In genomic region chr4:145005943-145006545, GRCm38 (mm10) we compare ENCODE assay signal across 13 mouse cellular contexts.
"Had no signal": no experiment of that assay in that cellular context is flagged by ENCODE, and none has a peak within 500 bp of the region (broad histone marks: within the 10 kb centered on the region; RNA-seq: fewer than 3 reads in every experiment).

No protein-coding gene starts in this region.

- H3K27ac ChIP-seq: layer of hippocampus, adult 2 months; limb, embryonic 12.5 days; lung, embryonic 15.5 days; macrophage; midbrain, embryonic 15.5 days; neural tube, embryonic 12.5 days had no signal

- H3K9ac ChIP-seq: limb, embryonic 12.5 days; lung, embryonic 15.5 days; midbrain, embryonic 15.5 days; neural tube, embryonic 12.5 days had no signal

- H3K4me1 ChIP-seq: midbrain, embryonic 15.5 days had no signal

- H3K36me3 ChIP-seq: lung, embryonic 15.5 days; neural tube, embryonic 12.5 days had no signal

- H3K27me3 ChIP-seq: limb, embryonic 12.5 days; lung, embryonic 15.5 days; midbrain, embryonic 15.5 days; neural tube, embryonic 12.5 days had no signal

- ATAC-seq: intestine, postnatal 0 days; midbrain, embryonic 15.5 days had no signal

- H3K9me3 ChIP-seq: limb, embryonic 12.5 days; lung, embryonic 15.5 days; midbrain, embryonic 15.5 days; neural tube, embryonic 12.5 days had no signal

- H3K4me3 ChIP-seq: layer of hippocampus, adult 2 months; limb, embryonic 12.5 days; lung, embryonic 15.5 days; midbrain, embryonic 15.5 days; neural tube, embryonic 12.5 days had no signal

- H3K4me2 ChIP-seq: limb, embryonic 12.5 days; lung, embryonic 15.5 days; midbrain, embryonic 15.5 days; neural tube, embryonic 12.5 days had no signal

- DNase-seq: kidney, adult 9 months; kidney, postnatal 10 days; kidney, postnatal 4 days; liver; lung, postnatal 14 days; thymus, postnatal 36 days had no signal
